Mouse (Mus musculus): Measurements from ENCODE around the gene Piezo1. TPM values are rescaled to one million over a fixed set of nuclear protein-coding genes. Genes with fewer than 3 reads are reported as not detected.

Gene Piezo1
- 0.52 TPM for polyA plus RNA-seq (2014; fragmentation: Illumina TruSeq; extraction: RNeasy Lipid Tissue Mini Kit (QIAGEN cat#74804); ENCODE audit: low read depth, low replicate concordance)

GRCm38 (mm10) chr8:122551265-122552051, at the start of gene Piezo1:
Gene Piezo1, minus strand, starts transcription at chr8:122551329.

GRCm38 (mm10) chr8:122576648-122577022, 25.5 kb upstream of the Piezo1 start, which contains the start of gene Aprt:
Gene Aprt, minus strand, starts transcription at chr8:122576909.

GRCm38 (mm10) chr8:122567361-122568108, 16.4 kb upstream of the Piezo1 start, which contains the start of gene Cdt1:
Gene Cdt1, plus strand, starts transcription at chr8:122568015.

DNA sequence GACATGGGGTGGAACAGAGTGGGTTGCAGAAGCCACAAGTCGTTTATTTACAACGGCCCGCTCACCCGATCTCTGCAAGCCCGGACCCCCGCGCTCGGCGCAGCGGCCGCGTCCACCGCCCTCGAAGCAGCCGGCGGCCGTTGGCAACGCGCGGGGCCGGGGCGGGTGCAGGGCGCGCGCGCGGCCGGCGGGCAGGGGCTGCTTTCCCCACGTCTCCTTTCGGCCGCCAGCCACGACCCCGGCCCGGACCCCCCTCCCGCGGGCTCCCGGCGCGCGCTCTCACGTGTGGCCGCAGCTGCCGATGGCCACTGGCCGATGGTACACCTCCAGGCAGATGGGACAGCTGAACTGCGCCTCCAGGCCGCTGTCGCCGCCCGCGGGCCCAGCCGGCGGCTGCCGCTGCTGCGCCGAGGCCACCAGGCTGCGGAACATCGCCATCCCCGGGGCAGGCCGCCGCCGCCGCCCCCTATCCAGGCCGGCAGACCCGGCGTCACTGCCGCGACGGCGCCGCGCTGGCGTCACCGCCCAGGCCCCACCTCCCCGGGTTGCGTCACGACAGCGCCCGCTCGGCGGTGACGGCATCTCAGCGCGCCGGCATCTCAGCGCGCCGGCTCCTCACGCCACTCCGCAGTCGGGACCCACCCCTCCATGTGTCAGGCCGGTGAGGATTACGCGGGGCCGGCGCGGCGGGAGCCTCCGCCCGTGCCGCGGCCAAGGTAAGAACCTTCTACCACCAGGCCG, 75.4 kb downstream of the Piezo1 start, which contains the start of the genes Rnf166 and Ctu2:
Gene Rnf166, minus strand, starts transcription at position 485 of the 741 bp plus-strand sequence.
Gene Ctu2, plus strand, starts transcription at position 564 of the 741 bp plus-strand sequence.

GRCm38 (mm10) chr8:122460524-122461472, 90.3 kb downstream of the Piezo1 start, which contains the start of gene Snai3:
Gene Snai3, minus strand, starts transcription at chr8:122460733.

GRCm38 (mm10) chr8:122443262-122444006, 107.7 kb downstream of the Piezo1 start, which contains the start of gene Mvd:
Gene Mvd, minus strand, starts transcription at chr8:122443422.

GRCm38 (mm10) chr8:122432443-122433268, 118.5 kb downstream of the Piezo1 start, which contains the start of gene Cyba:
Gene Cyba, minus strand, starts transcription at chr8:122432930.

Other genes with a start within 250 kb of the Piezo1 start
- gene Trhr2, start 190.6 kb downstream of the Piezo1 start, polyA plus RNA-seq (2014; fragmentation: Illumina TruSeq; extraction: RNeasy Lipid Tissue Mini Kit (QIAGEN cat#74804); ENCODE audit: low read depth, low replicate concordance): not detected
- 13.2 TPM for gene Zc3h18, start 174.7 kb downstream of the Piezo1 start, polyA plus RNA-seq (2014; fragmentation: Illumina TruSeq; extraction: RNeasy Lipid Tissue Mini Kit (QIAGEN cat#74804); ENCODE audit: low read depth, low replicate concordance)
- not detected for gene Il17c, start 129.3 kb downstream of the Piezo1 start, polyA plus RNA-seq (2014; fragmentation: Illumina TruSeq; extraction: RNeasy Lipid Tissue Mini Kit (QIAGEN cat#74804); ENCODE audit: low read depth, low replicate concordance)
- not detected for gene Cyba, start 118.4 kb downstream of the Piezo1 start, polyA plus RNA-seq (2014; fragmentation: Illumina TruSeq; extraction: RNeasy Lipid Tissue Mini Kit (QIAGEN cat#74804); ENCODE audit: low read depth, low replicate concordance)
- not detected for gene Mvd, start 107.9 kb downstream of the Piezo1 start, polyA plus RNA-seq (2014; fragmentation: Illumina TruSeq; extraction: RNeasy Lipid Tissue Mini Kit (QIAGEN cat#74804); ENCODE audit: low read depth, low replicate concordance)
- gene Snai3, start 90.6 kb downstream of the Piezo1 start, polyA plus RNA-seq (2014; fragmentation: Illumina TruSeq; extraction: RNeasy Lipid Tissue Mini Kit (QIAGEN cat#74804); ENCODE audit: low read depth, low replicate concordance): not detected
- gene Rnf166, start 75.3 kb downstream of the Piezo1 start, polyA plus RNA-seq (2014; fragmentation: Illumina TruSeq; extraction: RNeasy Lipid Tissue Mini Kit (QIAGEN cat#74804); ENCODE audit: low read depth, low replicate concordance): 25.4 TPM
- gene Ctu2, start 75.2 kb downstream of the Piezo1 start, polyA plus RNA-seq (2014; fragmentation: Illumina TruSeq; extraction: RNeasy Lipid Tissue Mini Kit (QIAGEN cat#74804); ENCODE audit: low read depth, low replicate concordance): not detected
- gene Cdt1, start 16.7 kb upstream of the Piezo1 start, polyA plus RNA-seq (2014; fragmentation: Illumina TruSeq; extraction: RNeasy Lipid Tissue Mini Kit (QIAGEN cat#74804); ENCODE audit: low read depth, low replicate concordance): 0.35 TPM
- not detected for gene Aprt, start 25.6 kb upstream of the Piezo1 start, polyA plus RNA-seq (2014; fragmentation: Illumina TruSeq; extraction: RNeasy Lipid Tissue Mini Kit (QIAGEN cat#74804); ENCODE audit: low read depth, low replicate concordance)
- gene Galns, start 60.1 kb upstream of the Piezo1 start, polyA plus RNA-seq (2014; fragmentation: Illumina TruSeq; extraction: RNeasy Lipid Tissue Mini Kit (QIAGEN cat#74804); ENCODE audit: low read depth, low replicate concordance): 0.93 TPM
- 5.4 TPM for gene Trappc2l, start 60.3 kb upstream of the Piezo1 start, polyA plus RNA-seq (2014; fragmentation: Illumina TruSeq; extraction: RNeasy Lipid Tissue Mini Kit (QIAGEN cat#74804); ENCODE audit: low read depth, low replicate concordance)
- not detected for gene Pabpn1l, start 71.4 kb upstream of the Piezo1 start, polyA plus RNA-seq (2014; fragmentation: Illumina TruSeq; extraction: RNeasy Lipid Tissue Mini Kit (QIAGEN cat#74804); ENCODE audit: low read depth, low replicate concordance)
- gene Cbfa2t3, start 147.8 kb upstream of the Piezo1 start, polyA plus RNA-seq (2014; fragmentation: Illumina TruSeq; extraction: RNeasy Lipid Tissue Mini Kit (QIAGEN cat#74804); ENCODE audit: low read depth, low replicate concordance): 2.3 TPM
- gene Acsf3, start 224.2 kb upstream of the Piezo1 start, polyA plus RNA-seq (2014; fragmentation: Illumina TruSeq; extraction: RNeasy Lipid Tissue Mini Kit (QIAGEN cat#74804); ENCODE audit: low read depth, low replicate concordance): 1.2 TPM

All from adrenal gland, adult 10 weeks (tissue).